ENCODE assay signal across 25 mouse cellular contexts in genomic region chr10:107358443-107359040, GRCm38 (mm10).
A peak's percentile ranks its signal among the peaks of the same experiment; 100 is the strongest.
DNase-seq lines count a peak whose midpoint lies in the region; ATAC-seq lines count a peak whose summit lies in the region.
"Had no signal": no experiment of that assay in that cellular context is flagged by ENCODE, and none has a peak within 500 bp of the region (broad histone marks: within the 10 kb centered on the region; RNA-seq: fewer than 3 reads in every experiment).

No protein-coding gene starts in this region.

- peak; percentile 74 for ATAC-seq in cerebellum, adult (ENCODE audit: insufficient number of reproducible peaks, low FRiP score, low TSS enrichment)
- no peak for ATAC-seq in inflammation-experienced regulatory T-cells, adult 6 months
- ATAC-seq: activated CD4-positive, CD25-positive, alpha-beta regulatory T cell, adult 4 months; forebrain, embryonic 16.5 days; midbrain, embryonic 16.5 days had no signal

- DNase-seq in cerebellum, postnatal 4 days (ENCODE audit: low spot score in 2 of 2), result no peak
- DNase-seq in brain, adult 2 months (ENCODE audit: low read depth, low spot score), result peak; percentile 96
- peak; percentile 75 for DNase-seq in cerebellum, adult 8-10 months
- DNase-seq in cerebellum, postnatal 25 days, result peak; percentile 83 to 84
- no peak for DNase-seq in spleen, postnatal 36 days (ENCODE audit: low spot score in 2 of 2)
- DNase-seq in layer of hippocampus, adult 18-20 months (ENCODE audit: low spot score in 2 of 2), result no peak
- DNase-seq: adrenal gland, adult 2 months; adrenal gland, postnatal 36 days; embryo, embryonic 11 days; gastrocnemius, adult 2 months; gastrocnemius, postnatal 36 days; heart, postnatal 36 days; kidney, adult 18-20 months; kidney, postnatal 25 days; liver, embryonic 13.5 days; lung, embryonic 14.5 days; lung, postnatal 14 days; right cerebral cortex, postnatal 14 days; thymus, adult 18-20 months; thymus, postnatal 25 days had no signal

Comparison
In these comparisons a context has a peak if more than half of its experiments do, and no peak if none do; other contexts are left out.
1. DNase-seq: peak in brain, adult 2 months (single experiment), cerebellum, adult 8-10 months (single experiment) and cerebellum, postnatal 25 days (2 of 2); none in cerebellum, postnatal 4 days (0 of 2), spleen, postnatal 36 days (0 of 2) and layer of hippocampus, adult 18-20 months (0 of 2).